Mouse (Mus musculus) kidney, postnatal 10 days (tissue): Measurements from ENCODE around the gene Rab37.

Experiments used
- DNase-seq: peaks from one replicate; pipeline ENCODE4 v3.0.0; 2021; ENCODE audit warnings: mixed read lengths

Gene Rab37

GRCm38 (mm10) chr11:115091362-115091901, at the start of gene Rab37:
Gene Rab37 (plus strand): TSS chr11:115091431.
- peak; percentile 56 for DNase-seq

- DNase-seq = no peak
These were observed 43.0 kb upstream of the Rab37 start, which contains the start of gene Cd300ld3 for GRCm38 (mm10) chr11:115048259-115048658. Gene Cd300ld3 (minus strand): TSS chr11:115048409.

DNA sequence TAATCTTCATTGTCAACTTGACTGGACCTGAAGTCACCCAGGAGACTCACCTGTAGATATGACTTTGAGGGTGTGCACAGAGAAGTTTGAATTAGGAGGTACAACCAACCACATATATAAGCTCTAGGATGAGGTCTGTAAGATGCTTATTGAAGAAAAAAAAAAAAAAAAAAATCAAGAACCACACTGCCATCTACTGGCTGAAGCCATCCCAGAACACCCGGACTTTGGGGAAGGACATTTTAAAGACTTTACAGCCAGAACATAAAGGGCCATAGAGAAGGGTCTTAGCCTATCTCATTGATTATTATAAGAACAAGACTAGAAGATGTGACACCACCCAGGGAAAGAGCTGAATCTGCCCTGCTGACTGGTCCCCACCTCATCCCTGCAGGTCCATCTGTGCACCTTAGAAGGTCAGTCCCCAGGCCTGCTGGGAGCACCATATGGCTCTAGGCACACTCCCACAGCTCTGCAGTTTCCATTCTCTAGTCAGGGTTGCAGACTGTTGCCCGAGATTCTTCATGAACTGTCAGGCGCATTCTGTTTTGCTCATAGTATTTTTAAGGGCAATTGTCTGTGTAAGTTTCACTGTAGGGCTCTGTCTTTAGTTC, 41.8 kb upstream of the Rab37 start:
- DNase-seq = no peak

DNA sequence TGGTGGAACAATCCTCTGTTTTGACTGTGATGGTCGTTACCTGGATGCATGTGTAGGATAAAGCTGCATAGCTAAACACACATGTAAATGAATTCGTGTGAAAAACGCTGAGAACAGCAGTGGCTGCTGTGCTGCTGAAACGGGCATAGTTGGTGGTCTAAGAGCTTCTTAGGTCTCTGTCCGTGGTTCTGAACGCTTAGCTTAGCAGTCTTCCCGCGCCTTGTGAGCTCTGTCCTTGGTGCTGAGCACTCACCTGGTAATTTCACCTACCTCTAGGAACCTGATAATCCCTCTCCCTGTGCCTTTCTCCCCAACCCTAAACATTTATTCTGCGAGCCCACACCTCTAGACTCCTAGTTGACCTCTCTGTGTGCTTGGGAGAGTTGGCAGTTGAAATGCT, 39.0 kb upstream of the Rab37 start:
- DNase-seq = peak; percentile 80

DNA sequence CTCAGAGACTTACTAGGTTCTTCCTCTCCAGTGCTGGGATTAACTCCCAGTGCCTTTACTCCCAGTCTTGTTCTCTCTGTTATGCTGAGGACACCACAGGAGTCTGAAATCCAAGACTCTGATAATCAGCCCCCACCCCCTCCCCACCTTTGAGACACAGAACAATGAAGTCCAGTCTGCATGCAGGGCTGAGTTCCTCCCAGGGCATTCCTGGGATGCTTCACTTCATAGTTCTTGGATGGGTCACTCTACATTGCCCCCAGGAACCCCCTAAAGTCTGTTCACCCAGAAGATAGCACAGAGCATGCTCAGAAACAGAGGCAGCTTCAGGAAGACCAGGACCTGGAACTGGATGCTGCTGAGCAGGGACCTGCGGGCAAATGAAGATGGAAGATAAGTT, 38.2 kb upstream of the Rab37 start:
- DNase-seq = no peak

DNA sequence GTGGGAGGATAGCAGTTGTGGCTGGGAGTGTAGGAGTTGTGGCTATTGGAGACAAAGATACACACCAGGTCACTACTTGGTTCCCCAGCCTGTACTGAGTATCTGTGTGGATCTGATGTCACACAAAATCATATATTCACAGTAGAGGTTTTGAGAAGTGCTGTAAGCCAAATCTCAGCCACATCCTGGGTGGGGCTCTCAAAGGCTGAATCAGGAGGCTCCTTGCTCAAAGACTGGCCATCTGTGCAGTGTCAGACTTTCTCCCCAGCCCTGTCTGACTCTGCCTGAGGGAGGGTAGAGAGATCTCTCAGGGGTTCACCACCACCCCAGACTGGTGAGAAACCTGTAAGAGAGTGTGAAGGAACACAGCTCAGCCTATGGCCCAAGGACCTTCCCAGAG, 36.7 kb upstream of the Rab37 start:
- DNase-seq = no peak

- DNase-seq = no peak
These were observed 32.5 kb upstream of the Rab37 start for GRCm38 (mm10) chr11:115058701-115059100.

GRCm38 (mm10) chr11:115059797-115060196, 31.4 kb upstream of the Rab37 start:
- no peak for DNase-seq

DNA sequence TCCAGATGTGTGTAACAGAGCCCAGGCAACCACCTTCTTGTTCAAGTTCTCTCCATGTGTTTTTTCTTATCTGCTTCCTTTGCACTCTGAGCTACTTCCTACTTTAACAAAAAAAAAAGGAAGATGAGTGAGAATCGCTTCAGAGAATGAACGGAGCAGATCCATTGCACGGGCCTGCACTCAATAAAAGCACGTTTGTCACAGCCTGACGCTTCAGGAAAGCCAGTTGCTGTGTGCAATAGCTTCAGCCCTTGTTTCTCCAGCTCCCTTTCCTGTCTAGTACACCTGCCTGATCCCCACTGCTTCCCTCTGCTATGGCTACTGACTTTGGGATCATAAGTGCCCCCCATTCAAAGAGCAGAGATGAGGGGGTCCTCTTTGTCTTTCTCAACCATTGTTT, 29.2 kb upstream of the Rab37 start, which contains the start of gene Cd300e:
Gene Cd300e (minus strand): TSS at position 101 of the 400 bp plus-strand sequence.
- no peak for DNase-seq

DNA sequence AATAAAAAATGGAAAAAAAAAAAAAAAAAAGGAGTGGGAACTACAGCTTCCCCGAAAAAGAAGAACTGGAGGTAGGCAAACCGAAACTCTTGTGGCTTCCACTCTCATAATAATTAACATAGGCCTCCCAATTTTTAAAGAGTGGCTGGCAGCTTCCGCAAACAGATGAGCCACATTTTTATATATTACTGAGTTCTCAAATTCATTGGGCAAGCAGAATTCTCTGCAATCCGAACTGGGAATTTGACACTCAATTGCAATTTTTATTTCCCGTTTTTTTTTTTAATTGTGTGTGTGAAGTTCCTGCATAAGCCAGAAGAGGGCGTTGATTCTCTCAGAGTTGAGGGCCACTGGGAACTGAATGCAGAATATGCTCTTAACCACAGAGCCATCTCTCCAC, 24.5 kb upstream of the Rab37 start:
- no peak for DNase-seq

DNA sequence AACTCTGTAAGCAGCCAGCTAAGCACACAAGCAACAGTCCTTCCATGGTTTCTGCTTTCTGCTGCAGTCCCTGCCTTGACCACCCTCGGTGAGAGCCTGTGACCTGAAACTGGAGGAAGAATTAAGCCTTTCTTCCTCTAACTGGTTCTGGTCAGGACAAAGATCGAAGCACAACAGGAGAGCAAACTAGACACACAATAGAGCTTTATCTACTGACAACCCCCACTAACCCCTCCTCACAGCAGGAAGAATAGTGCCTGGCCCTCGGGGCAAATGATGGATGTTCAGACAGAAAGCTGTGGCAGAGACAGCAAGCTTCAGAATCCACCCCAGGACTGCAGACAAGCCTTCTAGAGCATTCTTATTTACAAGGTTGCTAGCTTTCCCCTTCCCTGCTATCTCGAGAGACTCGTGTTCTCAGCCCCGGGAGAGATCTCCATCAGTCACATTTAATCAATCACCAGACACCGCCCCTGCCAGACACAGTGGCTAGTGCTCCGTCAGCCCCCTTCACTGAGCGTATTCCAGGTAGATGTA, 20.1 kb upstream of the Rab37 start:
- no peak for DNase-seq

GRCm38 (mm10) chr11:115071631-115072294, 19.5 kb upstream of the Rab37 start:
- peak; percentile 65 for DNase-seq

DNA sequence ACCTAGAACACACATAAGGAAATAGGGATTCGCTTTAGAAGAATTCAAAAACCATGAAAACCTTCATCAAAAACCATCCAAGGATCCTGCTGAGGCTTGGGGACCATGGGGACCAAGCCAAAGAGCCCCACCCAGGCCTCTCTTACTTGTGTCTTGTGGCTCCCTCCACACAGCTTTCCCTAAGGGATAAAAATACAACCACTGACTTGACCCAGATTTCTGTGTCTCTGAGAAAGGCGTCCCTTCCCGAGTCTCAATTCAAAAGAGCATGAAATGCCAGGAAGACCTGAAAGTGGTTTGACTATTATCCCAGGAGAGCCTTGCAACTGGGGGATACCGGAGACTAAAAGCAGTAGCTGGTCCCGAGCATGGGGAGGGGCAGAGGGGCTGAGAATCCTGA, 18.2 kb upstream of the Rab37 start:
- no peak for DNase-seq

GRCm38 (mm10) chr11:115075407-115075806, 15.8 kb upstream of the Rab37 start:
- DNase-seq = no peak

DNA sequence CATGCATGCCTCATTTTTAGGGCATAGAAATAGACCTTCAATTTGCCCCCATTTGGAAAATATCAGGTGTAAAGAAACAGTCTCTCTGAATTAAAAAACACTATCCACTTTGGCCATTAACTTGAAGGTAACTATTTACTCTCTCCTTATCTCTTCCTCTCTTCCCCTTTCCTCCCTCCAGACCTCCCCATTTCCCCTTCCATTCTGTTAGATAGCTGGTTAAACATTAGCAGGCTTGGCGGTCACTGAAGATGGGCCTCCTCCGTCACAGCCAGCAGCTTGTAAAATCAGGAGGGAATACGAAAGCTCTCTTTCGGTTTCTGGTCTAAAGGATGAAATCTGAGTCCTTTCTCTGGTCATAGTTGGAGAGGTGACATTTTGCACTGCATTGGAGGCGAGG, 15.4 kb upstream of the Rab37 start:
- no peak for DNase-seq

DNA sequence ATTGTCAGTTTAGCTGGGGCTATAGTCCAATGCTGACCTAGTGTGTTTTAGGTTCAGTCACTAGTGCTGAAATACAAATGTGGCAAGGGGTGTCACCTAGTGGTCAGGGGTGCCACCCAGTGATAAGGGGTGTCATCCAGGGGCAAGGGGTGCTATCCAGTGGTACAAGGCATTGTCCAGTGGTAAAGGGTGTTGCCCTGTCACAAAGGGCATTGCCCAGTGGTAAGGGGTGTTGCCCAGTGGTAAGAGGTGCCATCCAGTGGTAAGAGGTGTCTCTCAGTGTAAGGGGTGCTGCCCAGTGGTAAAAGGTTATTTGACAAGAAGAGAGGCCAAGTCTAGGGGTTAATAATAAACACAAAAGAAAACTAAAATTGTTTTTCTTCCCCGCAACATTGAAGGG, 13.8 kb upstream of the Rab37 start:
- no peak for DNase-seq

DNA sequence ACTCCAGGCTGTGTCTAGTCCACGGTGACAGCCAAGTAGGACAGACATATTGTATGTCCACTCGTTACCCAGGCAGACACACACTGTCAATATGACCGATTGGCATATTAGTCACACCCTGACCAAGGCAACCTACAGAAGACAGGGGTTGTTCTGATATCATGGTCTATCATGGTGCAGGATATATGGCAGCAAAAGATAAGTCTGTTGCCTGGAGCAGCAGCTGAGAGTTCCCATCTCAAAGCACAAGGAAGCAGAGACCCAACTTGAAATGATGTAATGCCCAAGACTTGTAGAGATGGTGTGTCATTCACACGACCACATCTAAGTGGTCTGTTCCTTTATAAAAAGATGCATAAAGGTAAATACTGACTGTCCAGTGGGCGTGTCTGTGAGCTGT, 12.6 kb upstream of the Rab37 start:
- DNase-seq = no peak

GRCm38 (mm10) chr11:115080886-115081285, 10.3 kb upstream of the Rab37 start:
- peak; percentile 64 for DNase-seq

DNA sequence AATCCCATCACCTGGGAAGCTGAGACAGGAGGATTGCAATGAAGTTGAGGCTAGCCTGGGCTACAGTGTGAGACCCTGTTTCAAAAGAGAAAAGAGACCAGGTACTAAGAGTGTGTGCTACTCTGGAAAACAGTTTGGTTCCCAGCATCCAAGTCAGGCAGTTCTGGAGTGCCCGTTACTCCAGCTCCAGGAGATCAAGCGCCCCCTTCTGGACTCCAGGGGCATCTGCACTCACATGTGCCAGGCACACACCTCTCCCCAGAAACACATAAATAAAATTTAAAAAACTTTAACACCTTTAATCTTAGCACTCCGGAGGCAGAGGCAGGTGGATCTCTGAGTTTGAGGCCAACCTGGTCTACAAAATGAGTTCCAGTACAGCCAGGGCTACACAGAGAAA, 9.9 kb upstream of the Rab37 start:
- no peak for DNase-seq

- DNase-seq = no peak
These were observed 9.0 kb upstream of the Rab37 start for GRCm38 (mm10) chr11:115082196-115082595.

GRCm38 (mm10) chr11:115083376-115084139, 7.7 kb upstream of the Rab37 start:
- peak; percentile 86 for DNase-seq

DNA sequence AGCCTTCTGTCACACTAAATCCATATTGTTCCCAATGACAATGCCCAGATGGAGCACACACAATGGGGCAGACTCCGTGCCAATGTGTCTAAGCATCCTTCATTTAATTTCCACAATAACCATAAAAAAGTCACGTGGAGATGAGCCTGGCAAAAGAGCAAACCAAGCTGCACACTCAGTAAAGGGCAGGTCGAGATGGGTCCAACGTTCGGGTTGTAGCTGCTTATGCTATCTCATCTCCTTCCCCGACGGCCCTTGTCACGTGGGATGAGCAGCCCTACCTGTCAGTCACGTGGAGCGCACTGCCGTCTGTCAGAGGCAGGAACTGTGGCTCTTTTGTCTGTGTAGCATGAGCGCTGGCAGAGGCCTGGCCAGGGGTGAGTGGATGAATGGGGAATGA, 6.6 kb upstream of the Rab37 start:
- DNase-seq = no peak

DNA sequence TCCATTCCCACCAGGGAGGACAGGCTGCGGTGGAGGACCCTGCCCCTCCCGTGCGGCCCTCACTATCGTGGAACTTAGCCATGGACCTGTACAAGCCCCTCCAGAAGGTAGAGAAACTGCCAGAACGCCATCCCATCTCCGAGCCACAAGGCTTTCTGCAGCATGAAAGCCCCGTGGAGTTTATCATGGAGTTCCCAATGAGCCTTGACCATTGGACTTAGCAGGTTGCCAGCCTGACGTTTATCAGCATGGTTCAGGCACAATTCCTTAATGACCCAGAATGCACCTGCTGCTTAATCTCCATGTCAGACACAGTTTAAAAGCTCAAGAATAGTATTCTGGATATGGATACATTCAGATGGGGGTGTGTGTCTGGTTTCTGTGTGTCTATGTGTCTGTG, 6.2 kb upstream of the Rab37 start:
- no peak for DNase-seq
